Mouse (Mus musculus) ES-Bruce4 (cell line): Measurements from ENCODE around the gene Treml1. TPM values are rescaled to one million over a fixed set of nuclear protein-coding genes. Genes with fewer than 3 reads are reported as not detected.

Experiments used
- H3K27ac ChIP-seq: 2 replicates; pipeline ENCODE4 v1.5.1; 2012; ENCODE audit warnings: low read length, inconsistent platforms; ENCODE audit not compliant: insufficient read depth
- H3K27me3 ChIP-seq: 2 replicates; pipeline ENCODE4 v1.6.1; 2012; ENCODE audit warnings: mild to moderate bottlenecking, low read length, inconsistent platforms; ENCODE audit not compliant: control insufficient read depth, poor library complexity, insufficient read depth, severe bottlenecking
- H3K36me3 ChIP-seq: 2 replicates; pipeline ENCODE4 v1.6.1; 2012; ENCODE audit warnings: inconsistent platforms, mild to moderate bottlenecking, low read length, moderate library complexity; ENCODE audit not compliant: control insufficient read depth, poor library complexity, insufficient read depth, severe bottlenecking
- H3K4me1 ChIP-seq: one replicate; pipeline ENCODE4 v1.8.1; 2011; ENCODE audit warnings: low read length; ENCODE audit not compliant: control insufficient read depth, insufficient read depth
- H3K4me3 ChIP-seq: 2 replicates; pipeline ENCODE4 v1.5.1; 2011; ENCODE audit warnings: low read depth, mild to moderate bottlenecking, low read length
- H3K9ac ChIP-seq: 2 replicates; pipeline ENCODE4 v1.6.1; 2012; ENCODE audit warnings: low read depth, mild to moderate bottlenecking, inconsistent platforms; ENCODE audit not compliant: poor library complexity, severe bottlenecking
- H3K9me3 ChIP-seq: replicated peaks from 2 replicates; pipeline ENCODE4 v1.6.1; 2012; ENCODE audit warnings: mild to moderate bottlenecking, low read length, inconsistent platforms; ENCODE audit not compliant: control insufficient read depth, poor library complexity, insufficient read depth, severe bottlenecking
- CTCF ChIP-seq: IDR thresholded peaks from one replicate; pipeline ENCODE4 v1.8.1; 2011; ENCODE audit warnings: low read depth, low read length
- EP300 ChIP-seq: IDR thresholded peaks from 2 replicates; pipeline ENCODE4 v1.6.1; 2011; ENCODE audit warnings: low read depth, low read length; ENCODE audit not compliant: insufficient read depth
- POLR2A ChIP-seq: IDR thresholded peaks from one replicate; pipeline ENCODE4 v1.8.1; 2011; ENCODE audit warnings: low read length; ENCODE audit not compliant: insufficient read depth
- polyA plus RNA-seq: library from polyadenylated mRNA; stranded (reverse); fragments of >200 nt; gene quantifications from 2 replicates; pipeline ENCODE4 v1.2.4, GENCODE M21; 2011; ENCODE audit warnings: low read depth; ENCODE audit not compliant: missing spikeins, insufficient read depth, insufficient read length

The Treml1 gene
- polyA plus RNA-seq, 1 experiment: not detected

- H3K27ac ChIP-seq: no peak overlapping the region
- H3K9me3 ChIP-seq: no peaks in the 10 kb centered on the region
- H3K36me3 ChIP-seq: peaks cover 38% of the 10 kb centered on the region
- H3K4me1 ChIP-seq: peaks cover 2% of the 10 kb centered on the region
- peak overlapping the region; percentile 90 for H3K9ac ChIP-seq
- no peaks in the 10 kb centered on the region for H3K27me3 ChIP-seq
- no peak overlapping the region for H3K4me3 ChIP-seq
- no peak for TF ChIP-seq EP300
- TF ChIP-seq POLR2A: no peak
- no peak for TF ChIP-seq CTCF
These were observed 51.5 kb downstream of the Treml1 start for GRCm38 (mm10) chr17:48411241-48411640.

- H3K27ac ChIP-seq: no peak overlapping the region
- H3K36me3 ChIP-seq: peaks cover 55% of the 10 kb centered on the region
- H3K9ac ChIP-seq: no peak overlapping the region
- no peak for TF ChIP-seq CTCF
- no peaks in the 10 kb centered on the region for H3K9me3 ChIP-seq
- no peaks in the 10 kb centered on the region for H3K27me3 ChIP-seq
- H3K4me3 ChIP-seq: no peak overlapping the region
- no peaks in the 10 kb centered on the region for H3K4me1 ChIP-seq
These were observed 56.3 kb downstream of the Treml1 start for GRCm38 (mm10) chr17:48416011-48416410.

Other genes with a start within 250 kb of the Treml1 start
- not detected in 2 replicates for gene 9830107B12Rik, start 213.6 kb upstream of the Treml1 start, polyA plus RNA-seq
- gene A530064D06Rik, start 192.6 kb upstream of the Treml1 start, polyA plus RNA-seq: 0.15 TPM in 1 of 2 replicates, not detected in the other
- not detected in 2 replicates for gene Trem1, start 127.1 kb upstream of the Treml1 start, polyA plus RNA-seq
- gene Trem3, start 112.1 kb upstream of the Treml1 start, polyA plus RNA-seq: not detected in 2 replicates
- not detected in 2 replicates for gene Treml4, start 95.6 kb upstream of the Treml1 start, polyA plus RNA-seq
- 0.70 and 0.79 TPM in 2 replicates for gene Treml2, start 60.4 kb upstream of the Treml1 start, polyA plus RNA-seq
- gene B430306N03Rik, start 43.8 kb upstream of the Treml1 start, polyA plus RNA-seq: not detected in 2 replicates
- gene Trem2, start 13.5 kb upstream of the Treml1 start, polyA plus RNA-seq: not detected in 2 replicates
- 47.2 and 60.1 TPM in 2 replicates for gene Nfya, start 50.0 kb downstream of the Treml1 start, polyA plus RNA-seq
- 76.1 and 87.3 TPM in 2 replicates for gene Oard1, start 50.1 kb downstream of the Treml1 start, polyA plus RNA-seq
- gene Apobec2, start 73.0 kb downstream of the Treml1 start, polyA plus RNA-seq: 4.7 and 5.8 TPM in 2 replicates
- 1.5 and 2.6 TPM in 2 replicates for gene Tspo2, start 91.6 kb downstream of the Treml1 start, polyA plus RNA-seq
- 0.90 and 1.4 TPM in 2 replicates for gene Unc5cl, start 95.0 kb downstream of the Treml1 start, polyA plus RNA-seq